Mouse (Mus musculus): ENCODE data around the gene Dnah3. TPM values are rescaled to one million over a fixed set of nuclear protein-coding genes. Genes with fewer than 3 reads are reported as not detected.

The Dnah3 gene
- total and polyA plus RNA-seq, 2 experiments from 2014 or later = 0.03 to 0.31 TPM

- no peak for TF ChIP-seq CTCF (IDR thresholded peaks at IDR 0.05; ENCODE audit: low read depth)
- ATAC-seq (no peak), DNase-seq (ENCODE audit: low spot score) (no peak)
- Histone ChIP-seq H3K9ac (replicated peaks; ENCODE audit: low read length) (no peak overlapping the region), H3K4me2 (ENCODE audit: low read depth, low read length) (no peak overlapping the region), H3K27me3 (ENCODE audit: insufficient read depth, low read length) (no peaks in the 10 kb centered on the region), H3K36me3 (ENCODE audit: insufficient read depth, low read length) (no peaks in the 10 kb centered on the region), H3K27ac (no peak overlapping the region), H3K9me3 (ENCODE audit: low read length) (no peaks in the 10 kb centered on the region), H3K4me3 (ENCODE audit: low read length) (no peak overlapping the region), H3K4me1 (ENCODE audit: insufficient read depth, low read length) (no peaks in the 10 kb centered on the region)
- 76% methylated on average over 6 of the region's 6 CpGs for WGBS
These were observed 135.1 kb downstream of the Dnah3 start for GRCm38 (mm10) chr7:119960006-119960405.

DNA sequence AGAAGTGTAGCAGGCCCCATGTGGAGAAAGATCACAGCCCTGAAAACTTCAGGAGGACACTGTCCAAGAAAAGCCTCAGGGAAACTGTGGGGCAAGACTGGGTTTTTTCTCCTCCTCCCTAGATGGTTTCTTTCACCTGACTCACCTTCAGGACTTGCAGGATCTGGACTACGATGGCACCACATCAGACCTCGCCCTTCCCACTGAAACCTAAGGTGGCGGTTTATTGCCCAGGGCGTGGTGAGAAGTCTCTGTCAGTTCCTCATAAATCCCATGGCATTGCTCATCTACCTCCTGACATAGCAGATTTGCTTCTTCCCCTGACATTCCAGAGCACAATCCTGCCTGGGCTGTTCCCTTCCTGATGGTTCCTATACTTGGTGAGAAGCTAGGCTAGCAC, 135.6 kb downstream of the Dnah3 start:
- H3K9ac ChIP-seq (replicated peaks; ENCODE audit: low read length) = no peak overlapping the region
- TF ChIP-seq CTCF (IDR thresholded peaks at IDR 0.05; ENCODE audit: low read depth) = no peak
- WGBS = 93% methylated on average over 4 of the region's 4 CpGs
- H3K27ac ChIP-seq = no peak overlapping the region
- no peaks in the 10 kb centered on the region for H3K36me3 ChIP-seq (ENCODE audit: insufficient read depth, low read length)
- no peaks in the 10 kb centered on the region for H3K27me3 ChIP-seq (ENCODE audit: insufficient read depth, low read length)
- DNase-seq (ENCODE audit: low spot score) = no peak
- no peak overlapping the region for H3K4me2 ChIP-seq (ENCODE audit: low read depth, low read length)
- no peak overlapping the region for H3K4me3 ChIP-seq (ENCODE audit: low read length)
- no peaks in the 10 kb centered on the region for H3K9me3 ChIP-seq (ENCODE audit: low read length)
- H3K4me1 ChIP-seq (ENCODE audit: insufficient read depth, low read length) = no peaks in the 10 kb centered on the region
- no peak for ATAC-seq

DNA sequence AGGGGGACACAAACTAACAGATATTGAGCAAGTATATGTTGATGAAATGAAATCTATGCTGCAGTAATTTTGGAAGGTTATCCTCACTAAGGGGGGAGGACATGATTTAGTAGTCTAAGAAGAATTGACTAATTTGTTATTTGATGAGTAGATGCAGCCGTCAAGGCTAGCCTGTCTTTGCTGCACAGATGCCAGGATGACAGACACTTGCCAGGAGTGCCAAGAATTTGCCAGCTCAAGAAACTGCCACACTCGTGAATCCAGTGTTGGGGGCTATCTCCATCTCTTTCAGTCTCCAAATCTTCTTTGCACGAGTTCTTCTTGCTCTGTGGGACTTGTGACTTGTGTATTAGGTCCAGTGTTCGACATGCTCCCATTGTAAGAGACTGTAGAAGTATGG, 136.0 kb downstream of the Dnah3 start:
- 49% methylated on average over 4 of the region's 4 CpGs for WGBS
- TF ChIP-seq CTCF (IDR thresholded peaks at IDR 0.05; ENCODE audit: low read depth) = no peak
- Histone ChIP-seq H3K9ac (replicated peaks; ENCODE audit: low read length) (no peak overlapping the region), H3K9me3 (ENCODE audit: low read length) (no peaks in the 10 kb centered on the region), H3K4me1 (ENCODE audit: insufficient read depth, low read length) (no peaks in the 10 kb centered on the region), H3K36me3 (ENCODE audit: insufficient read depth, low read length) (no peaks in the 10 kb centered on the region), H3K27ac (no peak overlapping the region), H3K4me2 (ENCODE audit: low read depth, low read length) (no peak overlapping the region), H3K4me3 (ENCODE audit: low read length) (no peak overlapping the region), H3K27me3 (ENCODE audit: insufficient read depth, low read length) (no peaks in the 10 kb centered on the region)
- ATAC-seq (no peak), DNase-seq (ENCODE audit: low spot score) (no peak)

DNA sequence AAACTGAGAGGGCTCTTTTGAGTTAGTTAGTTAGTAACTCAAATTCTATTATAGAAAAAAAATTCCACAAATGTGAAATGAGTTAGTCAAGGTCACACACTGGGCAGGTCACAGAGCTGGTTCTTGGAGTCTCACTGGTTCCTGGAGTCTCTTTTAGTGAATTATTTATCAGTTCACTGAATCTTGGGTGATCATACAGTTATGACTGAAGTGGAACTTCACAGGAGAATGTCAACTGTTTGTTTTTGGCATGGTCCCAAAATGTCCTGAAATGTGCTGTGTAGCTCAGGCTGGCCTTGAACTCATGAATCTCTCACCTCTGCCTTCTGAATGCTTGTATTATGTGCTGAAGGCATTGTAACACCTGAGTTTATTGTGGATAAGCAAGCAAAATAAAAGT, 137.7 kb downstream of the Dnah3 start:
- Histone ChIP-seq H3K4me1 (ENCODE audit: insufficient read depth, low read length) (no peaks in the 10 kb centered on the region), H3K27me3 (ENCODE audit: insufficient read depth, low read length) (no peaks in the 10 kb centered on the region), H3K27ac (no peak overlapping the region), H3K4me3 (ENCODE audit: low read length) (no peak overlapping the region), H3K4me2 (ENCODE audit: low read depth, low read length) (no peak overlapping the region), H3K9me3 (ENCODE audit: low read length) (no peaks in the 10 kb centered on the region), H3K36me3 (ENCODE audit: insufficient read depth, low read length) (no peaks in the 10 kb centered on the region), H3K9ac (replicated peaks; ENCODE audit: low read length) (no peak overlapping the region)
- DNase-seq (ENCODE audit: low spot score) = no peak
- ATAC-seq = no peak
- TF ChIP-seq CTCF (IDR thresholded peaks at IDR 0.05; ENCODE audit: low read depth) = no peak

GRCm38 (mm10) chr7:119954047-119954446, 141.0 kb downstream of the Dnah3 start:
- H3K4me2 ChIP-seq (ENCODE audit: low read depth, low read length) = no peak overlapping the region
- H3K9ac ChIP-seq (replicated peaks; ENCODE audit: low read length) = no peak overlapping the region
- H3K27ac ChIP-seq = no peak overlapping the region
- H3K4me3 ChIP-seq (ENCODE audit: low read length) = no peak overlapping the region
- no peaks in the 10 kb centered on the region for H3K9me3 ChIP-seq (ENCODE audit: low read length)
- ATAC-seq = no peak
- no peaks in the 10 kb centered on the region for H3K4me1 ChIP-seq (ENCODE audit: insufficient read depth, low read length)
- no peak for DNase-seq (ENCODE audit: low spot score)
- no peaks in the 10 kb centered on the region for H3K36me3 ChIP-seq (ENCODE audit: insufficient read depth, low read length)
- 89% methylated on average over 1 of the region's 1 CpGs for WGBS
- no peak for TF ChIP-seq CTCF (IDR thresholded peaks at IDR 0.05; ENCODE audit: low read depth)
- H3K27me3 ChIP-seq (ENCODE audit: insufficient read depth, low read length) = no peaks in the 10 kb centered on the region

- 51% methylated on average over 2 of the region's 2 CpGs for WGBS
- Histone ChIP-seq H3K27me3 (ENCODE audit: insufficient read depth, low read length) (no peaks in the 10 kb centered on the region), H3K4me2 (ENCODE audit: low read depth, low read length) (no peak overlapping the region), H3K4me1 (ENCODE audit: insufficient read depth, low read length) (no peaks in the 10 kb centered on the region), H3K4me3 (ENCODE audit: low read length) (no peak overlapping the region), H3K27ac (no peak overlapping the region), H3K9ac (replicated peaks; ENCODE audit: low read length) (no peak overlapping the region), H3K9me3 (ENCODE audit: low read length) (no peaks in the 10 kb centered on the region), H3K36me3 (ENCODE audit: insufficient read depth, low read length) (no peaks in the 10 kb centered on the region)
- ATAC-seq = no peak
- no peak for DNase-seq (ENCODE audit: low spot score)
- no peak for TF ChIP-seq CTCF (IDR thresholded peaks at IDR 0.05; ENCODE audit: low read depth)
These were observed 153.5 kb downstream of the Dnah3 start for GRCm38 (mm10) chr7:119941569-119941968.

DNA sequence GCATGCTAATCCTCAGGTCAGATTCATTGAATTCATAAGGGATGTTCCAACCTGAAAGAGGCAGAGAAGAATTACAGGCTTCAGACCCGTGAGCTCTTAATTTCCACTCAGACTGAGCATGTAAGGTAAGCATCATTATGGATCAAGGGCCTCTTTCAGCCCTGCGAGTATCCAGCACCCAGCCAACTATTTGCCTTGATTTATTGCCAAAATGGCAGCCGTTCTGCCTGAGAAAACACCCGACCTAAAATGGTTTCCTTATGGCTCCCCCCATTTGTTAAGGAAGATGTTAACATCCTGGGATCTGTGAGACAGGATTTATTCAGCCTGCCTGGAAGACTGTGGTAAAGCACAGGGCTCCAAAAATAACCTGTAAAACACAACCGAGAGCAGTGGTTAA, 158.0 kb downstream of the Dnah3 start:
- Histone ChIP-seq H3K9me3 (ENCODE audit: low read length) (no peaks in the 10 kb centered on the region), H3K9ac (replicated peaks; ENCODE audit: low read length) (no peak overlapping the region), H3K27me3 (ENCODE audit: insufficient read depth, low read length) (no peaks in the 10 kb centered on the region), H3K4me2 (ENCODE audit: low read depth, low read length) (no peak overlapping the region), H3K4me1 (ENCODE audit: insufficient read depth, low read length) (no peaks in the 10 kb centered on the region), H3K27ac (no peak overlapping the region), H3K36me3 (ENCODE audit: insufficient read depth, low read length) (no peaks in the 10 kb centered on the region), H3K4me3 (ENCODE audit: low read length) (no peak overlapping the region)
- DNase-seq (ENCODE audit: low spot score) = no peak
- ATAC-seq = no peak
- WGBS = 67% methylated on average over 5 of the region's 5 CpGs
- TF ChIP-seq CTCF (IDR thresholded peaks at IDR 0.05; ENCODE audit: low read depth) = no peak
